In the genomic region with DNA sequence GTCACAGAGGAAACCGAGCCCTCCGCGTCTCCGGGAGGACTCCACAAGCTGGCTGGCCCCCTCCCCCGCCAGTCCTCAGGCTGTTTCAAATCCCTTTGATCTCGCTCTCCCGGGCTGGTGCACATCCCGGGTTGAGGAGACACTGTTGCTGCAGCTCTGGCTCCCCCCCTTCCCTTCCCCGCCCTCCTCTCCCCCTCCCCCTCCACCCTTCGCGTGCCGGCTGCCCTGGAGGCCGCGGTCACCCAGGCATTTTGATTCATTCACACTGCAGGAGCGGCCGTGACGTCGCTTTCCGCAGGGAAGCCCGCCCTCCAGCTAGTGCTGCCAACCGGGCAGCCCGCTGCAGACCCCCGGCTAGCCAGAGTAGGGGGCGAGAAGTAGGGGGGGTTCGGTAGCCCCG, we compare ENCODE assay signal across 10 mouse cellular contexts. TPM values are rescaled to one million over a fixed set of nuclear protein-coding genes. Genes with fewer than 3 reads are reported as not detected.
DNase-seq lines count a peak whose midpoint lies in the region; ATAC-seq and TF ChIP-seq lines count a peak whose summit lies in the region.
"Had no signal": no experiment of that assay in that cellular context is flagged by ENCODE, and none has a peak within 500 bp of the region (broad histone marks: within the 10 kb centered on the region; RNA-seq: fewer than 3 reads in every experiment).

No protein-coding gene starts in this region.

- under 1% methylated on average over 24 of the region's 26 CpGs for WGBS in forebrain, embryonic 16.5 days
- WGBS in limb, embryonic 11.5 days, result 0% methylated on average over 20 of the region's 26 CpGs
- WGBS in neural tube, embryonic 15.5 days, result 2% methylated on average over 26 of the region's 26 CpGs

- peaks cover 29% of the 10 kb centered on the region for H3K4me1 ChIP-seq in forebrain, embryonic 16.5 days (replicated peaks; ENCODE audit: control insufficient read depth, insufficient read depth, low read length)
- peaks cover 21% of the 10 kb centered on the region for H3K4me1 ChIP-seq in limb, embryonic 11.5 days (ENCODE audit: control insufficient read depth, insufficient read depth, low read length)
- H3K4me1 ChIP-seq in neural tube, embryonic 15.5 days, result peaks cover 39% of the 10 kb centered on the region

- H3K9ac ChIP-seq in forebrain, embryonic 16.5 days (replicated peaks; ENCODE audit: low read depth, low read length), result peak overlapping the region; percentile 5; the same call in 1 of the 2 replicates
- H3K9ac ChIP-seq in limb, embryonic 11.5 days (ENCODE audit: low read length), result peak overlapping the region; percentile 37; the same call in 1 of the 2 replicates
- H3K9ac ChIP-seq in neural tube, embryonic 15.5 days (replicated peaks), result peak overlapping the region; percentile 32

- peak; percentile 55 for ATAC-seq in forebrain, embryonic 16.5 days
- ATAC-seq in limb, embryonic 11.5 days (ENCODE audit: insufficient number of reproducible peaks, low FRiP score, low TSS enrichment, low read depth), result peak; percentile 58; the same call in 1 of the 2 replicates
- ATAC-seq in neural tube, embryonic 15.5 days (ENCODE audit: low FRiP score), result peak; percentile 57

- H3K9me3 ChIP-seq in forebrain, embryonic 16.5 days (ENCODE audit: control insufficient read depth, low read length), result no peaks in the 10 kb centered on the region
- H3K9me3 ChIP-seq in limb, embryonic 11.5 days (ENCODE audit: control insufficient read depth, low read length), result no peaks in the 10 kb centered on the region
- H3K9me3 ChIP-seq in neural tube, embryonic 15.5 days (replicated peaks), result no peaks in the 10 kb centered on the region
- H3K9me3 ChIP-seq: G1E had no signal

- peak overlapping the region; percentile 71 for H3K4me3 ChIP-seq in gastrocnemius, adult 2 months
- H3K4me3 ChIP-seq in forebrain, embryonic 16.5 days (replicated peaks; ENCODE audit: low read length), result peak overlapping the region; percentile 52
- H3K4me3 ChIP-seq in limb, embryonic 11.5 days (ENCODE audit: low read depth, low read length), result peak overlapping the region; percentile 46
- peak overlapping the region; percentile 40 for H3K4me3 ChIP-seq in neural tube, embryonic 15.5 days (replicated peaks)

- intact Hi-C loops in gastrocnemius, adult 2 months (cut with DNase I), result no loop called here
- intact Hi-C loops in gastrocnemius, postnatal 14 days (cut with DNase I; ENCODE audit: low total_unique reads), result no loop called here

- H3K27ac ChIP-seq in gastrocnemius, adult 2 months, result no peak overlapping the region
- no peak overlapping the region for H3K27ac ChIP-seq in forebrain, embryonic 16.5 days (ENCODE audit: low read length)
- no peak overlapping the region for H3K27ac ChIP-seq in limb, embryonic 11.5 days (replicated peaks; ENCODE audit: low read depth, low read length)
- H3K27ac ChIP-seq in neural tube, embryonic 15.5 days (replicated peaks), result no peak overlapping the region

- TF ChIP-seq CTCF in gastrocnemius, adult 2 months (IDR thresholded peaks at IDR 0.05), result no peak

- H3K27me3 ChIP-seq in forebrain, embryonic 16.5 days (replicated peaks; ENCODE audit: control insufficient read depth, insufficient read depth, low read length), result peaks cover 57% of the 10 kb centered on the region
- peaks cover 88% of the 10 kb centered on the region for H3K27me3 ChIP-seq in limb, embryonic 11.5 days (ENCODE audit: control insufficient read depth, insufficient read depth, low read length)
- H3K27me3 ChIP-seq in neural tube, embryonic 15.5 days (replicated peaks), result peaks cover 88% of the 10 kb centered on the region

- no peaks in the 10 kb centered on the region for H3K36me3 ChIP-seq in forebrain, embryonic 16.5 days (ENCODE audit: control insufficient read depth, insufficient read depth)
- H3K36me3 ChIP-seq in limb, embryonic 11.5 days (ENCODE audit: control insufficient read depth, insufficient read depth, low read length), result no peaks in the 10 kb centered on the region
- no peaks in the 10 kb centered on the region for H3K36me3 ChIP-seq in neural tube, embryonic 15.5 days
- H3K36me3 ChIP-seq: G1E had no signal

- DNase-seq in gastrocnemius, adult 2 months, result no peak
- no peak for DNase-seq in gastrocnemius, postnatal 14 days
- peak; percentile 87 for DNase-seq in ES-CJ7 (ENCODE audit: low read depth, low spot score)
- DNase-seq in limb, embryonic 11.5 days (ENCODE audit: low spot score), result no peak
- no peak for DNase-seq in B cell, adult 2 months
- DNase-seq in urinary bladder, postnatal 10 days (ENCODE audit: low spot score), result no peak

- peak overlapping the region; percentile 90 for H3K4me2 ChIP-seq in forebrain, embryonic 16.5 days (ENCODE audit: low read length)
- peak overlapping the region; percentile 89 for H3K4me2 ChIP-seq in limb, embryonic 11.5 days (ENCODE audit: low read depth, severe bottlenecking)
- peak overlapping the region; percentile 76 for H3K4me2 ChIP-seq in neural tube, embryonic 15.5 days

RNA-seq across cellular contexts. Expression of gene Lhx4, which starts 9.5 kb away (rescaled TPM):
- not detected for total RNA-seq in gastrocnemius, adult 2 months (2021)
- not detected for total RNA-seq in gastrocnemius, postnatal 14 days (2021)
- not detected in 2 replicates for polyA plus RNA-seq in forebrain, embryonic 16.5 days (2015; fragmentation: Nextera tagmentation; extraction: Ambion mirVana)
- polyA plus RNA-seq in limb, embryonic 11.5 days (2014; fragmentation: Nextera tagmentation; extraction: Ambion mirVana), result 0.06 TPM in 1 of 2 replicates, not detected in the other
- 3.5 and 5.0 TPM in 2 replicates for polyA plus RNA-seq in neural tube, embryonic 15.5 days (2015; fragmentation: Nextera tagmentation; extraction: Ambion mirVana)
- total RNA-seq: heart, postnatal 36 days had no signal
- polyA plus RNA-seq: G1E had no signal
